Mouse (Mus musculus) cerebellum, adult 18-20 months (tissue): ENCODE measurements around the gene Rnf31.

Experiments used
- DNase-seq, 2 experiments: peaks; one replicate each; pipeline ENCODE4 v3.0.0; 2021

Rnf31 gene

DNA sequence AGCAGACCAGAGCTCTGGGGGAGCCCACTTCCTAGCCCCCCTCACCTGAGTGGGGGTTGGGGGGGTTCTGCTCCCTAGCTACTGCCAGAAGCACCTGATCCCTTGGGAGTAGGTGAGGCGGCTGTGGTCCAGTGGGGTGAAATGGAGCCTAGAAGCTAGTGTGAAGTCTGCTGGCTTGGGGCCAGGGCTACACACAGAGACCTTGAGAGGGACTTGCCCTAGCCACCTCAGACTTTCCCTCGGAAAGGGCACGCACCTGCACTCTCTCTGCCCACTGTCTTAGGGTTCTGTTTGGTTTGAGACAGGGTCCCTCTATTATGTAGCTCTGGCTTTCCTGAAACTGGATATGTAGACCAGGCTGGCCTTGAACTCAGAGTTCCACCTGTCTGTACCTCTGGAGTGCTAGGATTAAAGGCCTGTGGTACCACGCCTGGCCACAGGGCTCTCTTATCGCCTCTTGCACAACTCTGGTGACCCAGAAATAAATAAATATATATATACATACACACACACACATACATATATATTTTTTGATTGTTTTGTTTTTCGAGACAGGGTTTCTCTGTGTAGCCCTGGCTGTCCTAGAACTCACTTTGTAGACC lies 12.7 kb upstream of the Rnf31 start:
- peak in 1 of 2 experiments; percentile 44 for DNase-seq

DNA sequence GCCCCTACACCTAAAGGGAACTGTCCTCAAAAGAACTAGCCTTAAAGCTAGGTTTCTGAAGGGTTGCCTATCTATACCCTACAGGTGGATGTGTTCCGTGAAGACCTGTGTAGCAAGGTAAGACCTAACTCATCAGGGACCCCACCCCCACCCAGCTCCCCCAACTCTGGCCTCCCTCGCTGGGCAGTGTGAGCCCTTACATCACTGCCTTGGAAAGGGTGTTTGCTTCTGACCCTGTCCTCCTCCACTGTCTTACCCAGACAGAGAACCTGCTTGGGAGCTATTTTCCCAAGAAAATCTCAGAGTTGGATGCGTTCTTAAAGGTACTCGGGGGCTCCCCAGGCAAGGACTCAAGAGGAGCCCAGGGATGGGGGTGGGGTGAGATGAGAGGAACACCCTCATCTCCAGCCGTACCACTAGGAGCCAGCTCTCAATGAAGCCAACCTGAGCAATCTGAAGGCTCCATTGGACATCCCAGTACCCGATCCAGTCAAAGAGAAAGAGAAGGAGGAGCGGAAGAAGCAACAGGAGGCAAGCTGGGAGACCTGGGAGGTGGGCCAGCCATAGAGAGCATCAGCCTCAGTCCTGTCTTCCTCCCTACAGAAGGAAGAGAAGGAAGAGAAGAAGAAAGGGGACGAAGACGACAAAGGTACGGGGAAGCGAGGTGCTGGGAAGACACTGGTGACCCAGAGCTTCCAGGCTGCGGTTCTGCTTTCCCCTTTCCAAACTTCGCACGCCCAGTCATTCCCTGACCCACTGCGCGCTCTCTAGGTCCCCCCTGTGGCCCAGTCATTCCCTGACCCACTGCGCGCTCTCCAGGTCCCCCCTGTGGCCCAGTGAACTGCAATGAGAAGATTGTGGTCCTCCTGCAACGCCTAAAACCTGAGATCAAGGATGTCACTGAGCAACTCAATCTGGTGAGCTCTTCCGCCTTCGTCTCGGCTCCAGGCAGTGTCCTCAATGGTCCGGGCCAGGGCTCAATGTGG lies 11.7 kb upstream of the Rnf31 start:
- no peak for DNase-seq

DNA sequence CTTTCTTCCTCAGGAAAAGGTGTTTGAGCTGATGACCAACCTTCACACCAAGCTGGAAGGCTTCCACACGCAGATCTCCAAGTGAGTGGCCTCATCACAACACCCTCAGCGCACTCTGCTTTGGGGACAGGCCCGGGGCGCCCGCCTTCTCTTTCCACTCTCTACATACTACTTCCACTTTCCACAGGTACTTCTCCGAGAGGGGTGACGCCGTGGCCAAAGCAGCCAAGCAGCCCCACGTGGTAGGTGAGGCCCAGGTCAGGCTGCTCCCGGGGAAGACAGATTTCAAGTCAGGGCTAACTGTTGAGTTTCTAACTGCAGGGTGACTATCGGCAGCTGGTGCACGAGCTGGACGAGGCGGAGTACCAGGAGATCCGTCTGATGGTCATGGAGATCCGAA lies 10.8 kb upstream of the Rnf31 start:
- no peak for DNase-seq

DNA sequence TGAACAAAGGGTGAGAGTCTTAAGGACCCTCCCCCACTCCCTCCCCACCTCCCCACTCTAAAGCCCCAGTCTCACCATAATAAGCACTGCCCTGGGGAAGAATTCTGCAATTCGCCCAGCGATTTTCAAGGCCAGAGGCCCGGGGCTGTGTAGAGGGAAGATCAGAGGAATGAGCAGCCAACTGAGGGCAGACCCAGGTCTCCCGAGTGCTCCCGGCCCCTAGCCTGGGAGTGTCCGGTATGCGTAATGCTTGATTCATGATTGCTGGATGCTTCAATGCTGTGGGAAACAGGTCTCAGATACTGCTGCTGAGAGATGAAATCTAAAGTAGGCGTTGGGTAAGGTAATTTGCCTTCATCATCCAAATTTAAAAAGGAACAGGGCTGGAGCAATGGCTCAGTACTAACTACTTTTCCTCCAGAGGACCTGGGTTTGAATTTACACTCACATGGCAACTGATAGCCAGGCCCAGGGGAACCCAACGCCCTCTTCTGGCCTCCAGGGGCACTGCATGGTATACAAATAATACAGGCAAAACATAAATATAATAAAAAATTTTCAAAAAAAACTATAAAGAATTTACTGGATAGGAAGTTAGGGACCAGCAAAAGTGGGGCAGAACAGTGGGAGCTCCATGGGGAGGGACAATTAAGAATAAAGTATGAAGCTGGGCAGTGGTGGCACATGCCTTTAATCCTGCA lies 9.4 kb upstream of the Rnf31 start:
- peak in 1 of 2 experiments; percentile 30 for DNase-seq

DNA sequence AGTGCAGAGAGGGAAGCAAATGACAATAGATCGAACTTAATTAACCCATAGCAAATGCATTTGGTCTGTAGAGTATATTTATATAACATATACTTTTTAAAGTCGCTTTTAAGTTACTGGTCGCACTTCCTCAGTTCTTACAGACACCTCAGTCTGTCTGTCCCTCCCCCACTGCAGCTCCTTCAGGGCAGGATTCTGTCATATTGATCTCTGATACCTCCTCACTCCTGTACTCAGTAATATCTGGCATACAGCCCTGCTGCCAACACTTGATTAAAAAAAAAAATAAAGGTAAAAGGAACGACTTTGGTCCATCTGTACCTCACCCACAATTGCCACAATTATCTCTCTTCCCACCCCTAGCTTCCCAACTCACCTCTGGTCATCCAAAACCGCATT lies 7.2 kb upstream of the Rnf31 start:
- no peak for DNase-seq

DNA sequence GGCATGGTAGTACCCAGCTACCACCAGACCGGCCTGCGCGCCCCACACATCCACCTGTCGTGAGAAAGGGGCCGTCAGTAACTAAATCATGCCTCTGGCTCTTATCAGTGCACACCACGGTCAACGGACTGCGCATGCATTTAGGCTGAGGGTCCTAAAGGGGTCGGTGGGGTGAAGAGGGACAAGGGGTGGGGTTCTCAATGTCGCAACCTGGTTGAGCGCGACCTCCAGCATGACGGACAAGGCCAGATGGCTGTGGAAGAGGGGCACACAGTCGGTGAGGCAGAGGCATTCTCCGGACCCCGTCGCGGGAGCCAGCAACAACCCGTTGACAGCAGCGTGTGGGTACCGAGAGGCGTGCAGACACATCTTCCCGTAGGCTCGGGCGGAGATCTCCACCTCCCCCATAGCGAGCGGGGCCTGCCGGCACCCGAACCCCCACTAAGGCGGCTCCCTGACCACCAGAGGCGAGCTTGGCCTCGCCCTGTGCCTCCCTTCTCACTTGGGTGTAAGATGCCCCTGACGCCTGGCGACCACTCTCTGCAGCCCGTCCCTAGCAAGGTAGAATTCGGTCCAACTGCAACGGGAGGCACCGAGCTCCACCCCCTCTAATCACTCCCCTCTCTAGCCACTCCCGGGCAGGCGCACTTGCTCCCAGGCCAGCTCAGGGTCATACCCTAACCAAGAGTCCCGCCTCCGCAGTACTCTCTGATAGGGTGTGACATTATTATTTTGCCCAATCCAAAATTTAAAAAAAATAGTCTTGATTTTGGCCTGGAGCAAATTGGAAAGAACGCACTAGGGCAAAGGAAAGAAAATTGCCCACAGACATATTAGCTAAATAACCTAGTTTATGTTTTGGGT lies 6.6 kb upstream of the Rnf31 start, which contains the start of gene Emc9:
Gene Emc9, minus strand, starts transcription at position 601 of the 864 bp plus-strand sequence.
- peak; percentile 80 to 92 for DNase-seq

DNA sequence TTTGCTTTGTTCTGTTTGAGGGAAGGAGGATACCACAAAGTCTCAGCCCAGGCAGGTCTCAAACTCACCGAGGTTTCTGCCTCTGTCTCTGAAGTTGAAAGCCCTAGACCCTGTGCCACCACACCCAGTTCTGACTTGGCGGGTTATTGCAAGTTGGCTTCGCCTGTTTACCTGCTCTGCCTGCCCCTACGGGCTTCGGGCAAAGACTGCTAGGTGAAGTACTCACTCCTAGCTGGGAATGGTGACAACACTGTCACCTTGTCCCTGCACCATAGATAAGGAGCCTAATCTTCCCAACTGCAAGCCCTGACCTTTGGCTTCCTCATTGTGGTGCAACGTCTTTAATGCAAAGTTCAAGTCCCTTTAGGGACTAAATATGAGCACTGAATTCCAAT lies 5.9 kb upstream of the Rnf31 start:
- DNase-seq = peak; percentile 18 to 31

DNA sequence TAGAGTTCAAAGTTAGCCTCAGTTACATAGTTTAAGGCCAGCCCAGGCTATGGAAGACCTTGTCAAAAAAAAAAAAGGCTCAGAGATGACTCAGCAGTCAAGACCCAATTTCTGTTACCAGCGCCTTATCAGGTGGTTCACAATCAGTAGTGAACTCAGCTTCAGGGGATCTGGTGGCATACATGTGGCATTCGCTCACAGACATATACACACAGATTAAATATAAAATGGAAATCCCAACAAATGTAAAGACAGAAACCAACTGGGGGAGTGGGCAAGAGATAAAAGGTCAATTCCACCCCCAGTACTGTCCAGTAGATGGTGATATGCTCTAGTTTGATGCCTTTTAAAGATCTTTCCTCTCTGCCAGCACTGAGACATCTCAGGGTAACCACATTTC lies 5.4 kb upstream of the Rnf31 start:
- DNase-seq = no peak

DNA sequence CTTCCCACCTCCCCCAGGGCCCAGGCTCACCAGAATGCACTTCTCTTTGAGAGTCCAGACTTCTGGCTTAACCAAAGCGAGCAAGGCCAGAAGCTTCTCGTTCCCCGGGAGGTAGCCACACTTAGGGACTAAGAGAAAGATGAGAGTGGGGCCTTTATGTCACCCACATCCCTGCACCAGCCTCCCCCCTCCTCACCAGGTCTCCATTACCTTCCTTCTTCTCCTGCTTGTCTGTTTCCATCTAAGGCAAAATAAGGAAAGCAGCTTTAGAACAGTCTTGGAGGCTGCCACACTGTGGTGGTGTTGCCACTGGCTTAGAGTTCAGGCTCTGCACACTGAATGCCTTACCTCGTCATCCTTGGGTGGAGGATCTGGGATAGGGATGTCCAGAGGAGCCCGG lies 2.2 kb upstream of the Rnf31 start:
- no peak for DNase-seq

DNA sequence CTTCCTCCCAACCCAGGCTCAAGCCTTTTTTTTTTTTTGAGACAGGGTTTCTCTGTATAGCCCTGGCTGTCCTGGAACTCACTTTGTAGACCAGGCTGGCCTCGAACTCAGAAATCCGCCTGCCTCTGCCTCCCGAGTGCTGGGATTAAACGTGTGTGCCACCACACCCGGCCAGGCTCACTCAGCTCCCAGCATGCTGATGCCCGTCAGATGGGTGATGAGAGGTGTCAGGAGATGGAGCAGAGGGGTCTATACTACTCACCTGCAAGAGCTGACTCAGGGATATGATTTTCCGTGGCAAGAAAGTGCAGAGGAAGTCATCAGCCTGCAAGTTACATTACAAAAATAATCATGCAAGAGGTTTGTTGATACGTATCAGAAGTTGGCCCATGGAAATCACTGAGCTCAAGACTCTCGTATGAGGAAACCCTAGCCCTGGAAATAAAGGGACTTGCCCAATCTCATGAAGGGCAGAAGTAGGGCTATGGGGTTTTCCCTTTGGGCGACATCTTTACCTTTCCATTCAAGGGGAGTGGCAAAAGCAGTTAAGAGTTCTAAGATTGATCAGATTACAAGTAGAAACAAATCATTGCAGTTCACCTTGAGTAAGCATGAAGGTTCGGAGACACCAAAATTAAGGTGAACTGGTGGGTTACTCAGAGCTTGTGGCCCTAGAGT lies 1.6 kb upstream of the Rnf31 start:
- DNase-seq = no peak

DNA sequence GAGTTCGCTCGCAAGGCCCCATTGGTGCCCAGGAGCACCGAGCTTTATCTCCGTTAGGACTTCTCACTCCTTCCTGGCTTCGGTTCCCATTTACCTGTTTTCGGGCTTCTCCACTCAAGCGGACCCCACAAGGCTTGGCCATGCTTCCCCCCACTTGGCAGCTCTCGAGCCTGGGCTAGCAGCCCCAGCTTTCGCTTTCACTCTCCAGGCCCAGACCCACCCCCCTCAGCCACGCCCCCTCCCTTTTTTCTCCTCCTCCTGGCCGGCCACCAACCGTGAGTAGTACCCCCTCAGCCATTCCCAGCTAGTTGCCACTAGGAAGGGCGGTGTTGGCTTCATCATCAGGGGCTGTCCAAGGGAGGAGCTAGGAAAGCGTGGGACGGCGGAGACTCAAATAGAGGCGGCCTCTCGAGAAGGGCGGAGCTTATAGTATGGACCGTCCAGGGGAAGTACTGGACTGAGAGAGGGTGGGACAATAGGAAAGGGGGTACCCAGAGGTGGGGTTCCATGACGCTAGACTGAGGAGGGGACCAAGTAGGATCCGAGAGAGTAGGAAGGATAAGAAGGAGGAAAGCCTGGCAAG lies 669 bp upstream of the Rnf31 start, which contains the start of gene Psme2:
Gene Psme2, minus strand, starts transcription at position 366 of the 583 bp plus-strand sequence.
- peak; percentile 74 to 85 for DNase-seq

DNA sequence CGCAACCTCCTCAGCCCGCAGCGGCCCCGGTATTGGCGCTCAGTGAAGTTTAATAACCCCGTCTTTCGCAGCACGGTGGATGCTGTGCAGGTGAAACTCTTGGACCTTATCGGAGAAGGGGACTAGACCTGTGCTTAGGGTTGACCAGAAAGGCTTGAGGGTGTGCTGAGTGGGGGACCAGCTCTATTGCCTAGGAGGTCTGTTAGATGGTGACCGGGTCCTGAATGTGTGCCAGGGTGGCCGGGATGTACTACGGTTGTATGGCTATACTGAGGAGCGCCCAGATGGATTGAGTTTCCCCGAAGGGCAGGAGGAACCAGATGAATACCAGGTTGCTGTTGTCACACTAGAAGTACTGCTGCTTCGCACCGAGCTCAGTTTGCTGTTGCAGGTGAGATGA lies 718 bp downstream of the Rnf31 start:
- DNase-seq = peak; percentile 27 to 44

DNA sequence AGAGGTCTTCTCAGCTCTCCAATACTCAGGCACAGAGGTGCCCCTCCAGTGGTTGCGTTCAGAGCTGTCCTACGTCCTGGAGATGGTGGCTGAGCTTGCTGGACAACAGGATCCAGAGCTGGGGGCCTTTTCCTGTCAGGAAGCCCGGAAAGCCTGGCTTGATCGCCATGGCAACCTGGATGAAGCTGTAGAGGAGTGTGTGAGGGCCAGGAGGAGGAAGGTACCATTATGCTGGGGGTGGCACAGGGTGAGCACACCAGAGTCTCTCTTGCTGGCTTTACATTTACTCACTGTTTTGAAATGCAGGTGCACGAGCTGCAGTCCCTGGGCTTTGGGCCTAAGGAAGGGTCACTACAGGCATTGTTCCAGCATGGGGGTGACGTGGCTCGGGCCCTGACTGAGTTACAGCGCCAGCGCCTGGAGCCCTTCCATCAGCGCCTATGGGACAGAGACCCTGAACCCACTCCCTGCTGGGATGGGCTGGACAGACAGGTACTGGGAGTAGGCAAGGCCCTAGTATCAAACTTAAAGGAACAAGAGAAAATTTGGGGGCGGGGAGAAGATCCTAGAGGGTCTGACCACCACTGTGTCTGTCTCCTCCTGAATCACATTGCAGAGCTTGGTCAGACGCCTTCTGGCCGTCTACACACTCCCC lies 4.7 kb downstream of the Rnf31 start:
- no peak for DNase-seq

DNA sequence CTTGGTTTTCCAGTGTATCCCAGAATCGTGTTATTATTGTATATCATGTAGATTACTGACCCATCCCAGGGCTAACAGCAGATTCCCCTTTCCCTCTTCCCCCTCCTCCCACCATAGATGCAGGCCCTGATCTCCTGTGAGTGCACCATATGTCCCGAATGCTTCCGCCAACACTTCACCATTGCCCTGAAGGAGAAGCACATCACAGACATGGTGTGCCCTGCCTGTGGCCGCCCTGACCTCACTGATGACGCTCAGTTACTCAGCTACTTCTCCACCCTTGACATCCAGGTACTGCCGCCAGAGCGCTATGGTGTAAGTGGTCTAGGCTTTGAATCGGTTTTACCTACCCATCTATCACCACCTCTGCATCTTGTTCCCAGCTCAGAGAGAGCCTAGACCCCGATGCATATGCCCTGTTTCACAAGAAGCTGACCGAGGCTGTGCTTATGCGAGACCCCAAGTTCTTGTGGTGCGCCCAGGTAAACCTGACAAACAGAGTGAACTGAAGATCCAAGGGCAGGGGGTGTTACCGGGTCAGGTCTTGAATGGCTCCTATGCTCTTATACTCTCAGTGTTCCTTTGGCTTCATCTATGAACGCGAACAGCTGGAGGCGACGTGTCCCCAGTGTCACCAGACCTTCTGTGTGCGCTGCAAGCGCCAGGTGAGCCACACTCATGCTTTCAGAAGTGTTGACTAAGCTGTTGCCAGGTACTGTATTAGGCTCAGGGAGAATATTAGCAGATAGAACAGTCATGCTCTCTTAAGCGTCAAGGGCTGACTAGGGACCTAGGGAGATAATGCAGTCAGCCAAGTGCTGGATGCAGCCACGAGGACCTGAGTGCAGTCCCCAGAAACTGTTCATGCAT lies 7.2 kb downstream of the Rnf31 start:
- DNase-seq = no peak

DNA sequence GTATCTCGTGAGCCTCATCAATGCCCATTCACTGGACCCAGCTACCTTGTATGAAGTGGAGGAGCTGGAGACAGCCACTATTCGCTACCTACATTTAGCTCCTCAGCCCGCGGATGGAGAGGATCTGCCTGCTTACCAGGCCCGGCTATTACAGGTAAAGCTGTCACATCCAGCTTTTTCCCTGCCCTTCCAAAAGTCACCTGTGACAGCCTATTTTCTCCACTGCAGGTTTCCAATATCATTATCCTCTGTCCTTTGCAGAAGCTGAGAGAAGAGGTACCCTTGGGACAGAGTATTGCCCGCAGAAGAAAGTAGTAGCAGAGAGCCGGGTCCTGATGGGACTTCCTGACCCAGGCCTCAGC lies 11.7 kb downstream of the Rnf31 start, which contains the start of gene Irf9:
Gene Irf9, plus strand, starts transcription at position 301 of the 362 bp plus-strand sequence.
- no peak for DNase-seq

DNA sequence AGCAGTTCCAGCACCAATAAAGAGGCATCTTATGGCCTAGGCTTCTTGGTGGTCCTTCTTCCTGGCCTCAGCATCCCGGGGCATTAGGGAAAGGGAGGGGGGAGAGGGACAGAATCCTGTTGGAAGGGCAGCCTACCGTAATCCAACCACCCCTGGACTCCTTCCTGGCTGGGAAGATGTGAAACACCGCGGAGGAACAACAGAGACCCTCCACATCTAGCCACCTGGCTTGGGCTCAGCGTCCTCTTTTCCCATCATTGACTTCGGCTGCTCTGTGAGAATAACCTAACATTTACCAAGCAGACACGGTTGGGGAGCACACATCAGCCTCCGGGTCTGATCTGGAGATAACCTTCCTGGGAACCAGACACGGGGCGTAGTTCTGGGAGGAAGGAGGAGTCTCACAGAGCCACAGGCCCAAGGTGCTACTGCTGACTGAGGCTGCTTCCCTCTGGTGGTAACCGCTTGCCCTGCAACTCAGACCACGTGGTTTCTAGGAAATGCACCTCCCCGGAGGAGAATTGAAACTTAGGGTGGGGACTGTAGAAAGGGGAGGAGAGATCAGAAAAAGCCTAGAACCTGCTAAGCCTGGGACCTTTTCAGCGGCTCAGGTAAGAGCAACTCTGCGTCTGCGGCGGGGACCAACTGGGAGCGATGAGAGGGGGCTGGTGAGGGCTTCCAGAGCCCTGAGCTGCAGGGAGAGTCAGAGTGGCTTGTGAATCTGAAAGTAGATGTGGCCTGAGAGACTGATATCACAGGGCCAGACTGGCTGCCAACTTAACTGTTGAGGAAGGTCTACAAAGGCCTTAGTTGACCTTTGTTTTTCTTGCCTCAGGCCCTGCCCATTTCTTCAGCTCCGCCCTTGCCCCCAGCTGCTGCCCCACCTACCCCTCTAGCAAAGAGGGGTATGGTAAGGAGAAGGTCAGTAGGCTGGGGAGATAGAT lies 12.4 kb downstream of the Rnf31 start:
- DNase-seq = peak; percentile 81 to 91

DNA sequence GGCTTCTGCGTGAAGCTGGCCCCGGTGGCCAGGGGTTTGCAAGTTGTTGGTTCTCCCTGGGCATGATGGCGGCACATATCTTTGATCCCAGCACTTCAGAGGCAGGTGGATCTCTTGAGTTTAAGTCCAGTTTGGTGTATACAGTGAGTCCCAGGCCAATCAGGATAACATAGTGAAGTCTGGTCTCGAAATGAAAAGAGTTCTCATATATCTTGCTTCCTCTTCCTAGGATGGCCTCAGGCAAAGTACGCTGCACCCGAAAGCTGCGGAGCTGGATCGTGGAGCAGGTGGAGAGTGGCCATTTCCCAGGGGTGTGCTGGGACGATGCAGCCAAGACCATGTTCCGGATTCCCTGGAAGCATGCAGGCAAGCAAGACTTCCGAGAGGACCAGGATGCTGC lies 13.3 kb downstream of the Rnf31 start:
- no peak for DNase-seq

DNA sequence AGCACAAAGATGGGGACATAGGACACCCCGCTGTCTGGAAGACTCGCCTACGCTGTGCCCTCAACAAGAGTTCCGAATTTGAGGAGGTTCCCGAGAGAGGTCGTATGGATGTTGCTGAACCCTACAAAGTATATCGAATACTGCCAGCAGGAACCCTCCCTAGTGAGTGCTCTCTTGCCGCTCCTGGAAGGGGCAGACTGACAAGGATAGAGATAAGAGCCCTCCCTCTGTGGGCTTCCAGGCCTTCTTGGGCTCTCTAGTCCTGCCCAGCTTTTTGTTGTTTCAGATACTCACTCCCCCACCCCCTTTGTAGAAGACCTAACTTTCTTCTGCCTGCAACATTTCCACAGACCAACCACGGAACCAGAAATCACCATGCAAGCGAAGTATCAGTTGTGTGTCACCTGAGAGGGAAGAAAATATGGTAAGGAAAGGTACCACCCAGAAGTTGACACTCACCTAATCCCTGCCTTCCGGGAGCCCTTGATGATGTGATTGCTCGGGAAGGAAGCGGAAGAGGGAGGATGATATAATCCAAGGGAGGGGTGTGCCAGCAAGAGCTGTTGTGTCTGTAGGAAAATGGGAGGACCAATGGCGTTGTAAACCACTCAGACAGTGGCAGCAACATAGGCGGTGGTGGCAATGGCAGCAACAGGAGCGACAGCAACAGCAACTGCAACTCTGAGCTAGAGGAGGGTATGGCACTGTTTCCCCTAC lies 14.4 kb downstream of the Rnf31 start:
- no peak for DNase-seq
